1 mouse cellular context compared by ENCODE assay signal in the genomic region with DNA sequence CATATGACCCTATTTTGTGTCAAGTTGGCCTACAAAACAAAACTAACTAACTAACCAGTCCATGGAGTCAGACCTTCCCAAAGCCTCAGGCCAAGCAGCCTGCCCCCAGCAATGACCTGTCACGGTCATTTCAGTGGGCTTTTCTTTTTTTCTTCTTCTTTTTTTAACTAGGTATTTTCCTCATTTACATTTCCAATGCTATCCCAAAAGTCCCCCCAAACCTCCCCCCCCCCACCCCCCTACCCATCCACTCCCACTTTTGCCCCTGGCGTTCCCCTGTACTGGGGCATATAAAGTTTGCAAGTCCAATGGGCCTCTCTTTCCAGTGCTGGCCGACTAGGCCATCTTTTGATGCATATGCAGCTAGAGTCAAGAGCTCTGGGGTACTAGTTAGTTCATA. TPM values are rescaled to one million over a fixed set of nuclear protein-coding genes. Genes with fewer than 3 reads are reported as not detected.
"Had no signal": no experiment of that assay in that cellular context is flagged by ENCODE, and none has a peak within 500 bp of the region (broad histone marks: within the 10 kb centered on the region; RNA-seq: fewer than 3 reads in every experiment).

No protein-coding gene starts in this region.

RNA-seq across cellular contexts. Expression of a gene that starts 58.9 kb away (rescaled TPM):
- polyA plus RNA-seq: erythroblast, embryonic 14.5 days had no signal
